Mouse (Mus musculus) subcutaneous adipose tissue, adult 2 months (tissue): ENCODE measurements around the gene Gss. TPM values are rescaled to one million over a fixed set of nuclear protein-coding genes. Genes with fewer than 3 reads are reported as not detected.

ENCODE experiments used
- polyA plus RNA-seq: library from polyadenylated mRNA; depleted of rRNA; stranded (reverse); fragments of >200 nt; gene quantifications from 2 replicates; pipeline ENCODE4 v1.2.3, GENCODE M21; 2012; ENCODE audit warnings: low replicate concordance; rRNA removed

The Gss gene
- 22.4 and 30.8 TPM in 2 replicates for polyA plus RNA-seq

DNA sequence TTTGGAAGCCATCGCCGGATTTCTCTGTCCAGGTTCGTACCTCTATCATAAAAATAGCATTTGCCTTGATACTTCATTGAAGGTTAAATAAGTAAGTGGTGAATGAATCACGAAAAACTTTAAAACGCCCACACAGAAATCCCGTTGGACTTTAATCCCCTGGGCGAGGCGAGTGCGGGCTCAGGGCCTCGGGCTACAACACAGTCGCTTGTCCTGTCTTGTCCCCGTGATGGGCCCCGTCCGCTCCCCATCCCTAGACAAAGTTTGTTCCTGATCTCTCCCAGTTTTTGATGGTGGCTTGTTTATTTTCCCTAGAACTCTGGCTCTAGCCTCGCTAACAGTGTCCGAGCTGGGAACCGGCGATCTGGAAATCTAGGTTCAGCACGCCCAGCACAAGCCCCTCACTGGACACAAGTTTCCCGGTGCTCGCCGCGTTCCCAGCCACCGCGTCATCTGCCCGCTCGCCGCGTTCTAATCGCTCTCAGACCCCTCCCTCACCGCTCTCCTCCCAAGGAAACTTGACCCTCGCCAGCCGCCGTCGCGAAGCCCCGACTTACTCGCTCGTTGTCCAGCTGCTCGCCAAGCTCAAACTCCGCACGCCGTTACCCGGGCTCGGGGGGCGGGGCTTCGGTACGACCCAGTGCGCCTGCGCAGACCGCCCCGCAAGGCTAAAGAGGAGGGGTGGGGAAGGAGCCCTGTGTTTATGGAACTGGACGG, at the start of gene Gss:
Gene Gss (minus strand): TSS at position 674 of the 717 bp plus-strand sequence.

DNA sequence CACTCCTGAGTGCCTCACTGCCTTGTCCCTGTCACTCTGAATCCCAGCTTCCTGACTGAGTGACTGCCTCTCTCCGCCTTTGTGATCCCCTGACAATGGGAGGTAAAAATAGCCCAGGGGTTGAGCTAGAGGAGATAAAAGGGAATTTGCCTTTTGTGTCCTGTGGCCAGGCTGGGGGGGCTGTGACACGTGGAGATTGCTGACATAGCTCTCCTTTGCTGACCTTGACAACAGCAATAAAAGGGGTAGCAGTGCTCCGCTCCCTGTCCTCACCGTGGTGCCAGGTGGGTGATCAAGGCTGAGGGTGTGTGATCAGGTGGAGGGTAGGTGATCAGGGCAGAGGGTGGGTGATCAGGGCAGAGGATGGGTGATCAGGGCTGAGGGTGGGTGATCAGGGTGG, 18.4 kb upstream of the Gss start, which contains the start of gene Myh7b:
Gene Myh7b (plus strand): TSS at position 235 of the 400 bp plus-strand sequence.

DNA sequence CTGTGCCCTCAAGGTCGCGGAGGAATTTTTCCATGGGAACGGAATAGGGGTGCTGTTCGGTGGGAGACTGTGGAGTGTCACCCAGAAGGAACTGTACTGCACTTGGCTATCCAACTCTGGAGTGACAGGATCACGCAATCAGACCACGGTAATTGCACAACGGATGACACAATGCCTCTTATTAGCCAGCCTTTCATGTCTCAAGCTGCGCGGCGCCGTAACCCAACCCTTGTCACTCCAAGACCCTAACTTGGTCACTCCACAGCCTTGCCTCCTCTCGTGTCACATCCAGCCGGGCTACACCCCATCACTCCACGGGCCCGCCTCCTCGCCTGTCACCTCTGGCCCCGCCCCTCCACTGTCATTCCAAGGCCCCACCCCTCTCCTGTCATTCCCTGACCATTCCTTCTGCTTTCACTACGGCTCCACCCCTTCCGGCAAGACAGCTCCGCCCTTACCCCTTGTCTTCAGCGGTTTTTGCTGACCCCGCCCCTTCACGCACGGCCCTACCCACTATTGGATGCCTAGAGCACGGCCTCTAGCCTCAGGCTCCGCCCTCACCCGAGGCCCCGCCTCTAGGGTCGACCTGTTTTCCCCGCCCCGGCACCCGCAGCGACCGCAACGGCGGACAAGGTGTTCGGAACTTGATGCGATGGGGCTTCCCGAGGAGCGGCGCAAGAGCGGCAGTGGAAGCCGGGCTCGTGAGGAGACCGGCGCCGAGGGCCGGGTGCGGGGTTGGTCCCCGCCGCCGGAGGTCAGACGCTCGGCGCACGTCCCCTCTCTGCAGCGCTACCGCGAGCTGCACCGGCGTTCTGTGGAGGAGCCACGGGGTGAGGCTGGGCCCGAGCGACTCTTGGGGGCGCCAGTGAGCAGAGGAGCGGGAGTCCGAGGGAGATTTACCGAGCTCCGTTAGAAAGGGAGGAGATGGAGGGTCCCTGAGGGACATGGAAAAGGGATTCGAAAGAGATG, 74.9 kb downstream of the Gss start, which contains the start of the genes Acss2 and Ggt7:
Gene Acss2 (plus strand): TSS at position 494 of the 969 bp plus-strand sequence.
Gene Ggt7 (minus strand): TSS at position 783 of the 969 bp plus-strand sequence.

Other genes starting within 250 kb of the Gss start
- 35.0 and 47.1 TPM in 2 replicates for gene Pigu, start 235.4 kb downstream of the Gss start, polyA plus RNA-seq
- gene Trp53inp2, start 211.8 kb downstream of the Gss start, polyA plus RNA-seq, result 107 and 345 TPM in 2 replicates
- 17.4 and 90.7 TPM in 2 replicates for gene Ncoa6, start 118.9 kb downstream of the Gss start, polyA plus RNA-seq
- 326 and 376 TPM in 2 replicates for gene Acss2, start 74.9 kb downstream of the Gss start, polyA plus RNA-seq
- gene Ggt7, start 74.6 kb downstream of the Gss start, polyA plus RNA-seq, result 5.9 and 28.5 TPM in 2 replicates
- 0.21 and 0.39 TPM in 2 replicates for gene Myh7b, start 18.4 kb upstream of the Gss start, polyA plus RNA-seq
- gene Trpc4ap, start 99.6 kb upstream of the Gss start, polyA plus RNA-seq, result 152 and 177 TPM in 2 replicates
- 38.8 and 49.6 TPM in 2 replicates for gene Edem2, start 136.7 kb upstream of the Gss start, polyA plus RNA-seq
- gene Gm17581, start 143.1 kb upstream of the Gss start, polyA plus RNA-seq, result not detected in 2 replicates
- gene Procr, start 158.3 kb upstream of the Gss start, polyA plus RNA-seq, result 20.1 and 20.5 TPM in 2 replicates
- gene Mmp24, start 182.5 kb upstream of the Gss start, polyA plus RNA-seq, result 0.12 and 0.13 TPM in 2 replicates
- gene BC029722, start 226.6 kb upstream of the Gss start, polyA plus RNA-seq, result 60.4 and 88.2 TPM in 2 replicates
- gene Eif6, start 234.1 kb upstream of the Gss start, polyA plus RNA-seq, result 85.6 and 109 TPM in 2 replicates
- gene Fam83c, start 242.0 kb upstream of the Gss start, polyA plus RNA-seq, result 0.12 TPM in 1 of 2 replicates, not detected in the other